Mouse (Mus musculus) hindbrain, embryonic 11.5 days (tissue): ENCODE measurements around the gene Guca2a. TPM values are rescaled to one million over a fixed set of nuclear protein-coding genes. Genes with fewer than 3 reads are reported as not detected.

Experiments
- ATAC-seq: fragments of 200-750 bp; cut with Nextera tagmentation; 2 replicates; pipeline ENCODE4 v1.8.0; 2017; ENCODE audit warnings: mild to moderate bottlenecking, moderate TSS enrichment, moderate library complexity; ENCODE audit not compliant: low FRiP score
- DNase-seq: peaks from one replicate; pipeline ENCODE4 v3.0.0-alpha.2; 2015; ENCODE audit warnings: low spot score
- H3K27ac ChIP-seq: fragments of 300-500 bp; sonication (generic); 2 replicates; pipeline ENCODE4 v1.5.1; 2014; ENCODE audit warnings: mild to moderate bottlenecking, low read depth, low read length
- H3K27me3 ChIP-seq: fragments of 300-500 bp; sonication (generic); 2 replicates; pipeline ENCODE4 v1.6.1; 2014; ENCODE audit warnings: mild to moderate bottlenecking, low read length, moderate library complexity, mixed read lengths; ENCODE audit not compliant: control insufficient read depth, insufficient read depth
- H3K36me3 ChIP-seq: fragments of 300-500 bp; sonication (generic); 2 replicates; pipeline ENCODE4 v1.6.1; 2014; ENCODE audit warnings: mild to moderate bottlenecking, low read length, moderate library complexity, mixed read lengths; ENCODE audit not compliant: control insufficient read depth, insufficient read depth
- H3K4me1 ChIP-seq: fragments of 300-500 bp; sonication (generic); replicated peaks from 2 replicates; pipeline ENCODE4 v1.6.1; 2014; ENCODE audit warnings: low read length, mixed read lengths; ENCODE audit not compliant: control insufficient read depth, insufficient read depth
- H3K4me2 ChIP-seq: fragments of 300-500 bp; sonication (generic); replicated peaks from 2 replicates; pipeline ENCODE4 v1.6.1; 2014; ENCODE audit warnings: mild to moderate bottlenecking, low read depth, low read length
- H3K4me3 ChIP-seq: fragments of 300-500 bp; sonication (generic); 2 replicates; pipeline ENCODE4 v1.5.1; 2014; ENCODE audit warnings: low read depth, low read length
- H3K9ac ChIP-seq: fragments of 300-500 bp; sonication (generic); 2 replicates; pipeline ENCODE4 v1.6.1; 2014; ENCODE audit warnings: low read depth, low read length
- H3K9me3 ChIP-seq: fragments of 300-500 bp; sonication (generic); 2 replicates; pipeline ENCODE4 v1.6.1; 2016; ENCODE audit warnings: low read length; ENCODE audit not compliant: control insufficient read depth
- WGBS: fragments of 180-500 bp; shearing (Covaris S2); extraction: QIAGEN DNeasy Blood & Tissue Kit; methylation state at CpG from one replicate; pipeline ENCODE4 v1.1.7; 2014; 5-methylcytosine and 5-hydroxymethylcytosine counted together
- polyA plus RNA-seq: library from polyadenylated mRNA; unstranded; fragments of >200 nt; fragmentation: Nextera tagmentation; extraction: Ambion mirVana; gene quantifications from 2 replicates; pipeline ENCODE4 v1.2.1, GENCODE M21; 2014

Gene Guca2a
- not detected in 2 replicates for polyA plus RNA-seq

- H3K9me3 ChIP-seq, result no peaks in the 10 kb centered on the region
- no peaks in the 10 kb centered on the region for H3K27me3 ChIP-seq
- ATAC-seq, result no peak
- no peak within 1 kb of the TSS for H3K27ac ChIP-seq
- H3K4me1 ChIP-seq, result no peaks in the 10 kb centered on the region
- H3K4me3 ChIP-seq, result no peak within 1 kb of the TSS
- no peak within 1 kb of the TSS for H3K9ac ChIP-seq
- H3K4me2 ChIP-seq, result no peak within 1 kb of the TSS
- no peak for DNase-seq
- WGBS, result 78% methylated on average over 4 of the region's 4 CpGs
- no peaks in the 10 kb centered on the region for H3K36me3 ChIP-seq
Observed at GRCm38 (mm10) chr4:119637176-119637845, at the start of gene Guca2a. TSS of gene Guca2a (plus strand) at chr4:119637704.

- ATAC-seq (no peak), DNase-seq (no peak)
- no peaks in the 10 kb centered on the region for H3K9me3 ChIP-seq
- H3K27me3 ChIP-seq, result no peaks in the 10 kb centered on the region
- no peak overlapping the region for H3K27ac ChIP-seq
- no peak overlapping the region for H3K9ac ChIP-seq
- no peaks in the 10 kb centered on the region for H3K4me1 ChIP-seq
- 98% methylated on average over 2 of the region's 2 CpGs for WGBS
- H3K4me3 ChIP-seq, result no peak overlapping the region
- no peak overlapping the region for H3K4me2 ChIP-seq
- no peaks in the 10 kb centered on the region for H3K36me3 ChIP-seq
Observed at GRCm38 (mm10) chr4:119588037-119588436, 49.5 kb upstream of the Guca2a start.

GRCm38 (mm10) chr4:119589423-119589822, 48.1 kb upstream of the Guca2a start:
- Histone ChIP-seq H3K4me3 (no peak overlapping the region), H3K27ac (no peak overlapping the region), H3K9ac (no peak overlapping the region), H3K36me3 (no peaks in the 10 kb centered on the region), H3K4me2 (no peak overlapping the region), H3K4me1 (no peaks in the 10 kb centered on the region), H3K27me3 (no peaks in the 10 kb centered on the region), H3K9me3 (no peaks in the 10 kb centered on the region)
- DNase-seq (no peak), ATAC-seq (no peak)
- WGBS, result 91% methylated on average over 2 of the region's 2 CpGs

GRCm38 (mm10) chr4:119590027-119590426, 47.5 kb upstream of the Guca2a start:
- no peaks in the 10 kb centered on the region for H3K9me3 ChIP-seq
- H3K27me3 ChIP-seq, result no peaks in the 10 kb centered on the region
- H3K4me3 ChIP-seq, result no peak overlapping the region
- H3K27ac ChIP-seq, result no peak overlapping the region
- WGBS, result 88% methylated on average over 1 of the region's 1 CpGs
- no peak for ATAC-seq
- H3K36me3 ChIP-seq, result no peaks in the 10 kb centered on the region
- H3K9ac ChIP-seq, result no peak overlapping the region
- DNase-seq, result no peak
- no peak overlapping the region for H3K4me2 ChIP-seq
- H3K4me1 ChIP-seq, result no peaks in the 10 kb centered on the region

- no peak overlapping the region for H3K4me3 ChIP-seq
- DNase-seq, result no peak
- whole genome bisulfite sequencing, result 73% methylated on average over 3 of the region's 3 CpGs
Observed at GRCm38 (mm10) chr4:119592479-119592878, 45.0 kb upstream of the Guca2a start.

GRCm38 (mm10) chr4:119594331-119594730, 43.2 kb upstream of the Guca2a start:
- Histone ChIP-seq H3K4me3 (no peak overlapping the region), H3K4me2 (no peak overlapping the region), H3K27me3 (no peaks in the 10 kb centered on the region), H3K27ac (no peak overlapping the region), H3K4me1 (no peaks in the 10 kb centered on the region), H3K36me3 (no peaks in the 10 kb centered on the region), H3K9ac (no peak overlapping the region), H3K9me3 (no peaks in the 10 kb centered on the region)
- ATAC-seq (no peak), DNase-seq (no peak)
- over 99% methylated on average over 14 of the region's 14 CpGs for WGBS

More at GRCm38 (mm10) chr4:119592479-119592878, 45.0 kb upstream of the Guca2a start:
- no peaks in the 10 kb centered on the region for H3K27me3 ChIP-seq
- no peaks in the 10 kb centered on the region for H3K9me3 ChIP-seq
- H3K4me1 ChIP-seq, result no peaks in the 10 kb centered on the region
- H3K27ac ChIP-seq, result no peak overlapping the region
- no peak for ATAC-seq
- H3K36me3 ChIP-seq, result no peaks in the 10 kb centered on the region
- H3K9ac ChIP-seq, result no peak overlapping the region
- no peak overlapping the region for H3K4me2 ChIP-seq

- ATAC-seq, result no peak
- no peaks in the 10 kb centered on the region for H3K9me3 ChIP-seq
- H3K9ac ChIP-seq, result no peak overlapping the region
- no peak overlapping the region for H3K4me3 ChIP-seq
- no peak for DNase-seq
- WGBS, result 80% methylated on average over 1 of the region's 1 CpGs
- no peaks in the 10 kb centered on the region for H3K4me1 ChIP-seq
- H3K36me3 ChIP-seq, result no peaks in the 10 kb centered on the region
- H3K27ac ChIP-seq, result no peak overlapping the region
- no peaks in the 10 kb centered on the region for H3K27me3 ChIP-seq
- no peak overlapping the region for H3K4me2 ChIP-seq
Observed at GRCm38 (mm10) chr4:119599605-119600004, 37.9 kb upstream of the Guca2a start.

- DNase-seq, result no peak
- H3K27me3 ChIP-seq, result no peaks in the 10 kb centered on the region
- ATAC-seq, result no peak
Observed at GRCm38 (mm10) chr4:119609488-119609887, 28.0 kb upstream of the Guca2a start.

GRCm38 (mm10) chr4:119614078-119614477, 23.4 kb upstream of the Guca2a start:
- H3K4me2 ChIP-seq, result no peak overlapping the region
- no peak overlapping the region for H3K9ac ChIP-seq
- no peaks in the 10 kb centered on the region for H3K4me1 ChIP-seq
- no peak overlapping the region for H3K27ac ChIP-seq
- H3K9me3 ChIP-seq, result no peaks in the 10 kb centered on the region
- WGBS, result 71% methylated on average over 1 of the region's 1 CpGs
- no peak for ATAC-seq
- no peaks in the 10 kb centered on the region for H3K27me3 ChIP-seq
- no peaks in the 10 kb centered on the region for H3K36me3 ChIP-seq
- no peak for DNase-seq
- no peak overlapping the region for H3K4me3 ChIP-seq

More at GRCm38 (mm10) chr4:119609488-119609887, 28.0 kb upstream of the Guca2a start:
- H3K4me3 ChIP-seq, result no peak overlapping the region
- H3K27ac ChIP-seq, result no peak overlapping the region
- no peaks in the 10 kb centered on the region for H3K9me3 ChIP-seq
- no peak overlapping the region for H3K4me2 ChIP-seq
- WGBS, result 96% methylated on average over 1 of the region's 1 CpGs
- no peaks in the 10 kb centered on the region for H3K4me1 ChIP-seq
- no peaks in the 10 kb centered on the region for H3K36me3 ChIP-seq
- no peak overlapping the region for H3K9ac ChIP-seq
